Mouse (Mus musculus) kidney, postnatal 10 days (tissue): Measurements from ENCODE around the gene Syne2.

Source experiments
- DNase-seq: peaks from one replicate; pipeline ENCODE4 v3.0.0; 2021; ENCODE audit warnings: mixed read lengths

Gene Syne2

GRCm38 (mm10) chr12:76054653-76055052 lies 236.7 kb downstream of the Syne2 start:
- peak; percentile 21 for DNase-seq

- no peak for DNase-seq
These were observed 245.1 kb downstream of the Syne2 start for GRCm38 (mm10) chr12:76063001-76063400.

- no peak for DNase-seq
These were observed 252.5 kb downstream of the Syne2 start for GRCm38 (mm10) chr12:76070386-76070785.

GRCm38 (mm10) chr12:76071935-76072849 lies 254.3 kb downstream of the Syne2 start:
- peak; percentile 40 for DNase-seq

GRCm38 (mm10) chr12:76073066-76073826 lies 255.3 kb downstream of the Syne2 start:
- DNase-seq = no peak

- DNase-seq = no peak
These were observed 256.0 kb downstream of the Syne2 start for GRCm38 (mm10) chr12:76073981-76074380.

GRCm38 (mm10) chr12:76080876-76081556 lies 263.1 kb downstream of the Syne2 start:
- peak; percentile 29 for DNase-seq

- peak; percentile 23 for DNase-seq
These were observed 263.8 kb downstream of the Syne2 start for GRCm38 (mm10) chr12:76081557-76082211.

GRCm38 (mm10) chr12:76085066-76085465 lies 267.1 kb downstream of the Syne2 start:
- no peak for DNase-seq

GRCm38 (mm10) chr12:76085956-76086905 lies 268.3 kb downstream of the Syne2 start:
- peak; percentile 30 for DNase-seq

- no peak for DNase-seq
These were observed 269.1 kb downstream of the Syne2 start for GRCm38 (mm10) chr12:76087025-76087424.

GRCm38 (mm10) chr12:76092789-76093466 lies 275.0 kb downstream of the Syne2 start:
- no peak for DNase-seq

GRCm38 (mm10) chr12:76093613-76094588 lies 276.0 kb downstream of the Syne2 start:
- no peak for DNase-seq

- peak; percentile 56 for DNase-seq
These were observed 277.4 kb downstream of the Syne2 start for GRCm38 (mm10) chr12:76095117-76096035.

- DNase-seq = no peak
These were observed 284.7 kb downstream of the Syne2 start for GRCm38 (mm10) chr12:76102621-76103020.

GRCm38 (mm10) chr12:76104596-76105351 lies 286.8 kb downstream of the Syne2 start:
- DNase-seq = no peak

GRCm38 (mm10) chr12:76109646-76110405 lies 291.9 kb downstream of the Syne2 start:
- no peak for DNase-seq
